Mouse (Mus musculus) hindbrain, postnatal 0 days (tissue): ENCODE results near the gene 4930451I11Rik. TPM values are rescaled to one million over a fixed set of nuclear protein-coding genes. Genes with fewer than 3 reads are reported as not detected.

Experiments
- ATAC-seq: fragments of 200-750 bp; cut with Nextera tagmentation; 2 replicates; pipeline ENCODE4 v1.8.0; 2017; ENCODE audit warnings: mild to moderate bottlenecking, moderate TSS enrichment, moderate library complexity
- DNase-seq: peaks from one replicate; pipeline ENCODE4 v3.0.0-alpha.2; 2015; ENCODE audit warnings: low spot score
- H3K27ac ChIP-seq: fragments of 300-500 bp; sonication (generic); 2 replicates; pipeline ENCODE4 v1.5.1; 2014; ENCODE audit warnings: mild to moderate bottlenecking
- H3K27me3 ChIP-seq: fragments of 300-500 bp; sonication (generic); 2 replicates; pipeline ENCODE4 v1.6.1; 2014; ENCODE audit warnings: low read length, mixed read lengths; ENCODE audit not compliant: insufficient read depth
- H3K36me3 ChIP-seq: fragments of 300-500 bp; sonication (generic); 2 replicates; pipeline ENCODE4 v1.6.1; 2014; ENCODE audit warnings: low read length, mixed read lengths; ENCODE audit not compliant: insufficient read depth
- H3K4me1 ChIP-seq: fragments of 300-500 bp; sonication (generic); 2 replicates; pipeline ENCODE4 v1.6.1; 2014; ENCODE audit warnings: antibody characterized with exemption, low read length, mixed read lengths; ENCODE audit not compliant: insufficient read depth
- H3K4me2 ChIP-seq: fragments of 300-500 bp; sonication (generic); 2 replicates; pipeline ENCODE4 v1.6.1; 2014; ENCODE audit warnings: low read depth, mild to moderate bottlenecking, low read length, moderate library complexity, mixed read lengths
- H3K4me3 ChIP-seq: fragments of 300-500 bp; sonication (generic); 2 replicates; pipeline ENCODE4 v1.5.1; 2014; ENCODE audit warnings: low read length
- H3K9ac ChIP-seq: fragments of 300-500 bp; sonication (generic); replicated peaks from 2 replicates; pipeline ENCODE4 v1.6.1; 2014; ENCODE audit warnings: mild to moderate bottlenecking, low read length, moderate library complexity, mixed read lengths
- H3K9me3 ChIP-seq: fragments of 300-500 bp; sonication (generic); 2 replicates; pipeline ENCODE4 v1.6.1; 2016; ENCODE audit warnings: low read length, mixed read lengths
- CTCF ChIP-seq: IDR thresholded peaks from 2 replicates; pipeline ENCODE4 v1.5.1; 2016; ENCODE audit warnings: antibody characterized with exemption, control low read depth, low read depth
- WGBS: fragments of 180-500 bp; shearing (Covaris S2); extraction: QIAGEN DNeasy Blood & Tissue Kit; methylation state at CpG from one replicate; pipeline ENCODE4 v1.1.7; 2014; 5-methylcytosine and 5-hydroxymethylcytosine counted together
- polyA plus RNA-seq: library from polyadenylated mRNA; unstranded; fragments of >200 nt; fragmentation: Nextera tagmentation; extraction: Ambion mirVana; gene quantifications from 2 replicates; pipeline ENCODE4 v1.2.1, GENCODE M21; 2015
- total RNA-seq: library from RNA; depleted of rRNA; stranded (reverse); fragments of >200 nt; gene quantifications from 2 replicates; pipeline ENCODE4 v1.2.3, GENCODE M21; 2014; rRNA removed

The 4930451I11Rik gene
- not detected in 2 replicates for total RNA-seq
- 0.54 TPM in 1 of 2 replicates, not detected in the other for polyA plus RNA-seq

DNA sequence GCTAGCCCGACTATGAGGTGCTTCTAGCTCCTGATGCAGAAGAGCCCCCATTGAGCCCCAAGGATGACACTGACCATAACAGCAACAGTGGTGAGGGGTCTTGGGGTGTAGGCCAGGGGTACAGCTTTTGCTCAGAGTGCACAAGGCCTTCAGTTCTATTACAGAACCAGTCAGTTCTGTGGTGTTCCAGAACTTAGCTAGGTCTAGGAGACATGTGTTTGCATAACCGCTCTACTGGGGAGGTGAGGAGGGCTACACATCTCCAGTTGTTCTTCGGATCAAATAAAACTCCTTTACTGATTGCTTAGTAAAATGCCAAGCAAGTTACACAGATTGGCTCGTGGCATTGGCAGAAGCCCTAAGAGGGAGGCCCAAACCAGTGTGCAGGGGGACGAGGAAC lies at the start of gene 4930451I11Rik:
Gene 4930451I11Rik (minus strand): TSS at position 101 of the 400 bp plus-strand sequence.
- Histone ChIP-seq H3K9ac (no peak within 1 kb of the TSS), H3K9me3 (no peaks in the 10 kb centered on the region), H3K4me2 (peak within 1 kb of the TSS; percentile 51), H3K4me1 (no peaks in the 10 kb centered on the region), H3K27me3 (no peaks in the 10 kb centered on the region), H3K27ac (no peak within 1 kb of the TSS), H3K4me3 (peak within 1 kb of the TSS; percentile 23; the same call in 1 of the 2 replicates), H3K36me3 (peaks cover 5% of the 10 kb centered on the region; the same call in 1 of the 2 replicates)
- WGBS = 55% methylated on average over 5 of the region's 5 CpGs
- ATAC-seq (no peak; the same call in 1 of the 2 replicates), DNase-seq (no peak)
- no peak for TF ChIP-seq CTCF

DNA sequence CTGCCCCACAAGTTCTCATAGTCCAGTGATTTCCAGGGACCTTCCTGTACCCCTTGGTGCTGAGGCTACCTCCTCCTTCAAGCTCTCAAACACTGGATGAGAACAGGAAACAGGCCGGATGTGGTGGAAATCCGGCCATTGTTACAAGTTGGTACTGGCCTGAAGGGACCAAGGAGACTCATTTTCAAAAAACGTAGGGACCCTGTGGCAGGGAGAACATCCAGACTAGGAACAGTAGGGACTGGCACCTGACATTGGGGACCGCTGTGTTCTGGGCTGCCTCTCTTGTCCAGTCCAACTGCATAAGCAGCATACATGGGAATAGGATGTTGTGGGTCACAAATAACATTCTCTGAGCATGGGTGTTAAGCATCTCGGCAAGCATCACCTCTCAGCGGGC lies 49.6 kb upstream of the 4930451I11Rik start:
- ATAC-seq (no peak), DNase-seq (no peak)
- Histone ChIP-seq H3K9me3 (no peaks in the 10 kb centered on the region), H3K36me3 (peaks cover 34% of the 10 kb centered on the region), H3K4me3 (no peak overlapping the region), H3K9ac (0 out of 2 replicates have a peak overlapping the region, but pooled peaks have one; percentile 0), H3K4me1 (peaks cover 21% of the 10 kb centered on the region), H3K27ac (peak overlapping the region; percentile 16; the same call in 1 of the 2 replicates), H3K27me3 (no peaks in the 10 kb centered on the region), H3K4me2 (peak overlapping the region; percentile 84)
- no peak for TF ChIP-seq CTCF
- WGBS = 73% methylated on average over 6 of the region's 6 CpGs

DNA sequence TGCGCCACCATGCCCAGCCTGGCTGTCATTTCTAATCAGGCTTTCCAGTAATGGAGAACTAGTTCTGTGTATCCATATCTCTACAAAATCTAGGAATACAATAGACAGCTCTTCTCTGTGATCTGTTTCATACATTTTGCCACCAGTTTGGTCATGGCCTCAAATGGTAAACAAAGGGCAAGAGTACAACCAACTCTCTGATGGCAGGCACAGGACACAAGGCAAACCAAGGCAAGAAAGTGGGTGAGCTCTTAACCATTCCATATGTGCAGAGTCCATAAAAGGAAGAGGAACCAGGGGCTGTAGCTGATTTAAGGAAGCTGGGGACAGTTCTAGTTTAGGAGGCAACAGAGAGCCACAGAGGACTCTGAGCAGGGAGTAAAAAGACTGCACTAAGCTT lies 45.8 kb upstream of the 4930451I11Rik start:
- no peak overlapping the region for H3K4me2 ChIP-seq
- H3K4me3 ChIP-seq = no peak overlapping the region
- DNase-seq (no peak), ATAC-seq (no peak)
- H3K9ac ChIP-seq = no peak overlapping the region
- no peak for TF ChIP-seq CTCF
- 97% methylated on average over 1 of the region's 1 CpGs for WGBS
- H3K36me3 ChIP-seq = peaks cover 72% of the 10 kb centered on the region
- no peak overlapping the region for H3K27ac ChIP-seq
- peaks cover 14% of the 10 kb centered on the region; the same call in 1 of the 2 replicates for H3K4me1 ChIP-seq
- no peaks in the 10 kb centered on the region for H3K27me3 ChIP-seq
- no peaks in the 10 kb centered on the region for H3K9me3 ChIP-seq

DNA sequence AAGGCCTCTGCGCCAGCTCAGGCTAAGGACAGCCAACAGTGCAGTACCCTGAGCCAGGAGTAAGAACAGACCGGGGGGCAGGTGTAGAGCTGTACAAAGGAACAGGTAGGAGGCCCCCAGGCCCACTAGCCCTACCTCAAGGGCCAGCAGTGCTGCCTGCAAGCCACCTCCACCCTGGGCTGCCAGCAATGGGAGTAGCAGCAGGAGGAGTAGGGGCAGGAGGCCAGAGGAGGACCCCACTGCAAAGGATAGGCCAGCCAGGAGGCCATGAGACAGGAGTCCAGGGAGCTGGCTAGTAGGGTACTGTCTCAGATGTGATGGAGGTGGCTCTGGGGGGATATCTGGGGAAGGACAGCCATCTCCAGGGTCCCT lies 39.1 kb upstream of the 4930451I11Rik start:
- H3K27me3 ChIP-seq = no peaks in the 10 kb centered on the region
- H3K9me3 ChIP-seq = no peaks in the 10 kb centered on the region
- no peak overlapping the region for H3K27ac ChIP-seq
- 98% methylated on average over 2 of the region's 2 CpGs for WGBS
- no peak for ATAC-seq
- no peak for TF ChIP-seq CTCF
- no peaks in the 10 kb centered on the region for H3K4me1 ChIP-seq
- H3K36me3 ChIP-seq = peaks cover 94% of the 10 kb centered on the region
- no peak overlapping the region for H3K9ac ChIP-seq
- no peak overlapping the region for H3K4me2 ChIP-seq
- no peak for DNase-seq
- H3K4me3 ChIP-seq = no peak overlapping the region

DNA sequence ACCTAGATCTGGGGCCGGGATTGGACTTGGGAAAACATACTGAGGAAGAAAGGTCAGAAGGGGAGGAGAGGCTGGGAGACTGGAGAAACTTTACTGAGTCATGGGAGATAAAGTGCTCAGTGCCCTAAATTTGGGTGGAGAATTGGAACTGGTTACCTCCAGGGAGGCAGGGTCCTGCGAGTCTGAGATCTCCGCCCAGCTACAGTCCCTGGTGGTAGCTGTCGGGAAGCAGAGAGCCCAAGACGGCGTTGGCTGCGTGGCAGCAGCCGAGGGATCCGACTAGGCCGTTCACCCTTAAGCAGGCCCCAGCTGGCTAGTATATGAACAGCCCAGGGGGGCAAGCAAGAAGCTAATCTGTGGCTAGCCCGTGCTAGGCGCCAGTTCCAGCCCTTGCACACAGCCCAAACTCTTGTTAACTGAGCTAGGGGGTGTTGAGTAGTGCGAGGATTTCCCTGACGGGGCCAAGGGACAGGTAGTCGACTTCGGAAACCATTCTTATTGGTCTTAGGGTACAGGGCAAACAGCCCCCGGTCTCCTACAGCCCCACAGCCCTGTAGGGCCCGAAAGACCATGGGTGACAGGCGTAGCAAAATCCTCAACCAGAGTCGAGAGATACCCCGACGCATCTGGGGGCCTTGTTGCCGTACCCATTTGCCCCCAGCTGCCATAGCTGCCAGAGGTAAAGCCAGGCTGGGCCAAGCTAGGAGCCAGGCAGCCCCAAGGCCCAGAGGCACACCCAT lies 38.5 kb upstream of the 4930451I11Rik start:
- Histone ChIP-seq H3K36me3 (peaks cover 89% of the 10 kb centered on the region), H3K9me3 (no peaks in the 10 kb centered on the region), H3K4me3 (no peak overlapping the region), H3K4me2 (no peak overlapping the region), H3K4me1 (no peaks in the 10 kb centered on the region), H3K9ac (no peak overlapping the region), H3K27ac (no peak overlapping the region), H3K27me3 (no peaks in the 10 kb centered on the region)
- ATAC-seq (no peak), DNase-seq (no peak)
- TF ChIP-seq CTCF = no peak
- 87% methylated on average over 23 of the region's 23 CpGs for WGBS

DNA sequence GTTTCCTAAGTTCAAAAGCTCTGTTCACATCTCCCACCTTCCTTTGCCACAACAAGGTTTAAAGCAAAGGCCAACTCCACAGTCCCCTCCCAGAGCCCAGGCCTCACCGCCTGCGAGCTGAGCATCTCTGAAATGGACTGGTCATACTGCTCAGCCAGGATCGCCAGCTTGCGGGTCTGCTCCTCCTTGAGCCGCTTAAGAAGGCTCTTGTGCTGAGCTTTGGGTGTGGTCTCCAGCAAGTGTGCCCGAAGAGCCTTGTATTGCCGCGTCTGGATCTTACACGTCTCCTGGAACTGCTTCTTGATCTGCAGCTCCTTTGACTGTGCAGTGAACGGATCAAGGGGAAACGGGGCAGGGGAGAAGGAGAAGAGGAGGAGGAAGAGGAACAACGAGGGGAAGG lies 36.6 kb upstream of the 4930451I11Rik start:
- 84% methylated on average over 12 of the region's 12 CpGs for WGBS
- peaks cover 8% of the 10 kb centered on the region for H3K4me1 ChIP-seq
- H3K4me2 ChIP-seq = no peak overlapping the region
- DNase-seq = no peak
- no peak overlapping the region for H3K27ac ChIP-seq
- H3K36me3 ChIP-seq = peaks cover 69% of the 10 kb centered on the region
- no peaks in the 10 kb centered on the region for H3K27me3 ChIP-seq
- no peaks in the 10 kb centered on the region for H3K9me3 ChIP-seq
- ATAC-seq = no peak
- H3K4me3 ChIP-seq = no peak overlapping the region
- TF ChIP-seq CTCF = no peak
- H3K9ac ChIP-seq = no peak overlapping the region

DNA sequence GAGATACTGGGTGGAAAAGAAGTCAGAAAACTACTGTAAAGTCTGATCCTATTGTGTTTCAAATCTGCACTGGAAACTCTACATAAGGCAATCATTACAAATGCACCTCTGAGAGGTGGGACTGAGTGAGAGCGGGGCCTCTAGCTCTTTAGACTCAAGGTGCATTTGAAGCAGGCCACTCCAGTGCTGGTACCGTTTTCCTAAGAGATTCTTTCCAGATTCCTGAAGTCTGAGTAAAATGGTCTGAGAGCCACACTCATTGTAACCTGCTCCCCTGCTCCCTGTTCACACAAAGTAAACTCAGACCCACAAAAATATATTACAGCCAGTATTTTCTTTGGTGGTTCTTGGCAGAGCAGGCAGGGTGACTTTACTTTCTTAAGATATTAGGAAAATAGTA lies 36.1 kb upstream of the 4930451I11Rik start:
- Histone ChIP-seq H3K9ac (no peak overlapping the region), H3K4me3 (no peak overlapping the region), H3K36me3 (peaks cover 65% of the 10 kb centered on the region), H3K27me3 (no peaks in the 10 kb centered on the region), H3K27ac (no peak overlapping the region), H3K9me3 (no peaks in the 10 kb centered on the region), H3K4me2 (no peak overlapping the region), H3K4me1 (peaks cover 11% of the 10 kb centered on the region)
- WGBS = 95% methylated on average over 2 of the region's 2 CpGs
- DNase-seq = no peak
- ATAC-seq = no peak
- no peak for TF ChIP-seq CTCF
